Mouse (Mus musculus) midbrain, postnatal 0 days (tissue): Measurements from ENCODE around the gene Olfr498. TPM values are rescaled to one million over a fixed set of nuclear protein-coding genes. Genes with fewer than 3 reads are reported as not detected.

ENCODE experiments used
- ATAC-seq: fragments of 200-750 bp; cut with Nextera tagmentation; 2 replicates; pipeline ENCODE4 v1.8.0; 2017; ENCODE audit warnings: moderate number of reproducible peaks, mild to moderate bottlenecking, moderate TSS enrichment, moderate library complexity; ENCODE audit not compliant: low FRiP score
- DNase-seq: peaks from one replicate; pipeline ENCODE4 v3.0.0-alpha.2; 2015; ENCODE audit warnings: low spot score
- H3K27ac ChIP-seq: fragments of 300-500 bp; sonication (generic); 2 replicates; pipeline ENCODE4 v1.5.1; 2014; ENCODE audit warnings: low read depth, mild to moderate bottlenecking, low read length, mixed read lengths
- H3K27me3 ChIP-seq: fragments of 300-500 bp; sonication (generic); 2 replicates; pipeline ENCODE4 v1.6.1; 2014; ENCODE audit warnings: low read length, control low read depth, mixed read lengths; ENCODE audit not compliant: insufficient read depth
- H3K36me3 ChIP-seq: fragments of 300-500 bp; sonication (generic); 2 replicates; pipeline ENCODE4 v1.6.1; 2014; ENCODE audit warnings: low read length, control low read depth, mixed read lengths; ENCODE audit not compliant: insufficient read depth
- H3K4me1 ChIP-seq: fragments of 300-500 bp; sonication (generic); 2 replicates; pipeline ENCODE4 v1.6.1; 2014; ENCODE audit warnings: mild to moderate bottlenecking, control low read depth, antibody characterized with exemption, low read length, mixed read lengths; ENCODE audit not compliant: insufficient read depth
- H3K4me2 ChIP-seq: fragments of 300-500 bp; sonication (generic); 2 replicates; pipeline ENCODE4 v1.6.1; 2014; ENCODE audit warnings: low read depth, mild to moderate bottlenecking, low read length, mixed read lengths; ENCODE audit not compliant: poor library complexity, severe bottlenecking
- H3K4me3 ChIP-seq: fragments of 300-500 bp; sonication (generic); 2 replicates; pipeline ENCODE4 v1.5.1; 2014; ENCODE audit warnings: low read depth, mild to moderate bottlenecking, low read length, moderate library complexity
- H3K9ac ChIP-seq: fragments of 300-500 bp; sonication (generic); replicated peaks from 2 replicates; pipeline ENCODE4 v1.6.1; 2014; ENCODE audit warnings: mild to moderate bottlenecking, low read length, moderate library complexity, mixed read lengths; ENCODE audit not compliant: poor library complexity, severe bottlenecking
- H3K9me3 ChIP-seq: fragments of 300-500 bp; sonication (generic); 2 replicates; pipeline ENCODE4 v1.6.1; 2016; ENCODE audit warnings: low read length, control low read depth
- CTCF ChIP-seq: IDR thresholded peaks from 2 replicates; pipeline ENCODE4 v1.5.1; 2016; ENCODE audit warnings: antibody characterized with exemption, mild to moderate bottlenecking
- WGBS: fragments of 180-500 bp; shearing (Covaris S2); extraction: QIAGEN DNeasy Blood & Tissue Kit; methylation state at CpG from one replicate; pipeline ENCODE4 v1.1.7; 2014; 5-methylcytosine and 5-hydroxymethylcytosine counted together
- polyA plus RNA-seq: library from polyadenylated mRNA; unstranded; fragments of >200 nt; fragmentation: Nextera tagmentation; extraction: Ambion mirVana; gene quantifications from 2 replicates; pipeline ENCODE4 v1.2.1, GENCODE M21; 2015
- total RNA-seq: library from RNA; depleted of rRNA; stranded (reverse); fragments of >200 nt; gene quantifications from 2 replicates; pipeline ENCODE4 v1.2.3, GENCODE M21; 2014; rRNA removed

Gene Olfr498
- total RNA-seq, result not detected in 2 replicates
- not detected in 2 replicates for polyA plus RNA-seq

DNA sequence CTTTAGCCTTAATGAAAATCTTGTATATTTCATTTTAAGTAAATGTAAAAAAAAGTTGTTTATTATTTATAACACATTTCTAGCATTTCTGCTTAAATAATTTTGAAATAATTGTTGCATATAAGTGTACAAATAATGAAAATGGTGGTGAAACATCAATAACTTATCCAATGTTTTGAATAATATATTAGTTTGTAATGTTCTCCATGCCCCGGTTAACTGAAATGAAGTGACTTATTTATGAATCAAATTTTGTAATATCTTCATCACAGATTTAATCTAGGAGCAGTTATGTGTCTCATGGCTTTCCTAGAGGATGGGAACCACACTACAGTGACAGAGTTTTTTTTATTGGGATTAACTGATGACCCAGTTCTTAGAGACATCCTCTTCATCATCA, at the start of gene Olfr498:
TSS of gene Olfr498 (plus strand) at position 301 of the 400 bp plus-strand sequence.
- DNase-seq (no peak), ATAC-seq (no peak)
- no peak within 1 kb of the TSS for H3K4me2 ChIP-seq
- no peak within 1 kb of the TSS for H3K9ac ChIP-seq
- no peak within 1 kb of the TSS for H3K4me3 ChIP-seq
- no peaks in the 10 kb centered on the region for H3K27me3 ChIP-seq
- H3K27ac ChIP-seq, result no peak within 1 kb of the TSS
- TF ChIP-seq CTCF, result no peak
- 94% methylated on average over 1 of the region's 1 CpGs for WGBS
- no peaks in the 10 kb centered on the region for H3K9me3 ChIP-seq
- H3K36me3 ChIP-seq, result no peaks in the 10 kb centered on the region
- H3K4me1 ChIP-seq, result no peaks in the 10 kb centered on the region

DNA sequence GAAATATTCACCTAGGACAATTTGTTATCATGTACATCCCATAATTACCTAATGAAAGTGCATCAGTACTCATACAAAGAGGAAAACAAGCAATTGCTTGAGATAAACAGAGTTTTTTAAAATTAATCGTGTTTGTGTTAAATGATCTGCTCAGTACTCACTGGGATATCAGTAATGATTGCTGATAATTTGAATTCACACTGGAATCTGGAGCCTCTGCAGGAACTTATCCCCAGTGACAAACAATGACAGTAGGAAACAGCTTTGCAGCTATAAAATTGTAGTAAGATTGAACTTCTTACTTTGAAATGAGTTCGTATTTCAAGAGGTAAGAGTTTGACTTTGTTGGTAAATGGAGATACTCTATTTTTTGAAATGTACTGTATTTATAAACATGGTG, 45.0 kb upstream of the Olfr498 start, which contains the start of gene Olfr497:
TSS of gene Olfr497 (plus strand) at position 301 of the 400 bp plus-strand sequence.
- Histone ChIP-seq H3K27ac (no peak within 1 kb of the TSS), H3K4me1 (no peaks in the 10 kb centered on the region), H3K4me3 (no peak within 1 kb of the TSS), H3K36me3 (no peaks in the 10 kb centered on the region), H3K27me3 (no peaks in the 10 kb centered on the region), H3K9ac (no peak within 1 kb of the TSS), H3K4me2 (no peak within 1 kb of the TSS), H3K9me3 (no peaks in the 10 kb centered on the region)
- ATAC-seq, result no peak
- no peak for TF ChIP-seq CTCF
- no peak for DNase-seq
- 83% methylated on average over 2 of the region's 2 CpGs for WGBS

Other genes starting within 250 kb of the Olfr498 start
- gene Olfr488, start 207.0 kb upstream of the Olfr498 start, total RNA-seq, result not detected in 2 replicates
- not detected in 2 replicates for gene Olfr488, start 207.0 kb upstream of the Olfr498 start, polyA plus RNA-seq
- not detected in 2 replicates for gene Olfr490, start 176.4 kb upstream of the Olfr498 start, total RNA-seq
- not detected in 2 replicates for gene Olfr490, start 176.4 kb upstream of the Olfr498 start, polyA plus RNA-seq
- not detected in 2 replicates for gene Olfr491, start 151.9 kb upstream of the Olfr498 start, total RNA-seq
- not detected in 2 replicates for gene Olfr491, start 151.9 kb upstream of the Olfr498 start, polyA plus RNA-seq
- gene Olfr492, start 141.7 kb upstream of the Olfr498 start, total RNA-seq, result not detected in 2 replicates
- gene Olfr492, start 141.7 kb upstream of the Olfr498 start, polyA plus RNA-seq, result not detected in 2 replicates
- gene Olfr493, start 118.3 kb upstream of the Olfr498 start, total RNA-seq, result not detected in 2 replicates
- gene Olfr493, start 118.3 kb upstream of the Olfr498 start, polyA plus RNA-seq, result not detected in 2 replicates
- not detected in 2 replicates for gene Olfr494, start 100.0 kb upstream of the Olfr498 start, total RNA-seq
- gene Olfr494, start 100.0 kb upstream of the Olfr498 start, polyA plus RNA-seq, result not detected in 2 replicates
- gene Olfr495, start 72.2 kb upstream of the Olfr498 start, total RNA-seq, result not detected in 2 replicates
- not detected in 2 replicates for gene Olfr495, start 72.2 kb upstream of the Olfr498 start, polyA plus RNA-seq
- not detected in 2 replicates for gene Olfr497, start 44.9 kb upstream of the Olfr498 start, total RNA-seq
- not detected in 2 replicates for gene Olfr497, start 44.9 kb upstream of the Olfr498 start, polyA plus RNA-seq
- not detected in 2 replicates for gene Olfr502, start 59.7 kb downstream of the Olfr498 start, total RNA-seq
- gene Olfr502, start 59.7 kb downstream of the Olfr498 start, polyA plus RNA-seq, result not detected in 2 replicates
- not detected in 2 replicates for gene Olfr503, start 79.2 kb downstream of the Olfr498 start, total RNA-seq
- not detected in 2 replicates for gene Olfr503, start 79.2 kb downstream of the Olfr498 start, polyA plus RNA-seq
- not detected in 2 replicates for gene Olfr504, start 100.5 kb downstream of the Olfr498 start, total RNA-seq
- not detected in 2 replicates for gene Olfr504, start 100.5 kb downstream of the Olfr498 start, polyA plus RNA-seq
- not detected in 2 replicates for gene Olfr506, start 145.5 kb downstream of the Olfr498 start, total RNA-seq
- not detected in 2 replicates for gene Olfr506, start 145.5 kb downstream of the Olfr498 start, polyA plus RNA-seq
- gene Olfr507, start 156.5 kb downstream of the Olfr498 start, total RNA-seq, result not detected in 2 replicates
- gene Olfr507, start 156.5 kb downstream of the Olfr498 start, polyA plus RNA-seq, result not detected in 2 replicates
- gene Olfr508, start 164.7 kb downstream of the Olfr498 start, total RNA-seq, result not detected in 2 replicates
- not detected in 2 replicates for gene Olfr508, start 164.7 kb downstream of the Olfr498 start, polyA plus RNA-seq
- 0.05 TPM in 1 of 2 replicates, not detected in the other for gene Olfr509, start 186.6 kb downstream of the Olfr498 start, total RNA-seq
- gene Olfr509, start 186.6 kb downstream of the Olfr498 start, polyA plus RNA-seq, result not detected in 2 replicates
- gene Olfr510, start 201.1 kb downstream of the Olfr498 start, total RNA-seq, result not detected in 2 replicates
- not detected in 2 replicates for gene Olfr510, start 201.1 kb downstream of the Olfr498 start, polyA plus RNA-seq
- gene Olfr512, start 248.0 kb downstream of the Olfr498 start, total RNA-seq, result not detected in 2 replicates
- not detected in 2 replicates for gene Olfr512, start 248.0 kb downstream of the Olfr498 start, polyA plus RNA-seq